Mouse (Mus musculus) kidney, postnatal 25 days (tissue): ENCODE results near the gene Acot11.
"Not testable (repeated sequence)": the region's sequence is repeated elsewhere in the genome, so short reads cannot be mapped to it uniquely, and the experiment has no call there.

Source experiments
- DNase-seq, 2 experiments: peaks; one replicate each; pipeline ENCODE4 v3.0.0; 2021; ENCODE audit warnings: mixed read lengths in 2 of 2

The Acot11 gene

GRCm38 (mm10) chr4:106775767-106776166, 29.0 kb downstream of the Acot11 start:
- not testable (repeated sequence) for DNase-seq

GRCm38 (mm10) chr4:106772558-106772957, 32.2 kb downstream of the Acot11 start:
- no peak for DNase-seq

- DNase-seq, result no peak
Measured at GRCm38 (mm10) chr4:106769306-106769705, 35.5 kb downstream of the Acot11 start.

DNA sequence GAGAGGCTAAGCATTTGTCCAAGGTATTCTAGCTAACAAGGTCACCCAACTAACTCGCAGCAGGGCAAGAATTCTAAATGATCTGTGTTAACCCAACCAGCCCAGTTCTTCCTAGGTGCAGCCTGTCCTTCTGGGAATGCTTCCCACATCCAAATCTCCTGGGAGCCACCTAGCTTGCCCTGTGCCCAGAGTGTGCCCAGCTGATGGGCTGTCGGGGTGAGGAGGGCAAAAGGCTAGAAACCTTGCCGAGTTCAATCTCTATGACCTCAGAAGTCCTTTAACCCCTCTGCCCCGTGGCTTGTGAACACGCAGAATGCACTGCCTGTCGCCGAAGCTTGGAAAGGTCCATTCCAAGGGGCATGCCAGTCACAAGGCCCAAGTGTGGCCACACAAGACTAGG, 40.6 kb downstream of the Acot11 start:
- no peak for DNase-seq

- no peak for DNase-seq
Measured at GRCm38 (mm10) chr4:106751726-106752125, 53.1 kb downstream of the Acot11 start.

DNA sequence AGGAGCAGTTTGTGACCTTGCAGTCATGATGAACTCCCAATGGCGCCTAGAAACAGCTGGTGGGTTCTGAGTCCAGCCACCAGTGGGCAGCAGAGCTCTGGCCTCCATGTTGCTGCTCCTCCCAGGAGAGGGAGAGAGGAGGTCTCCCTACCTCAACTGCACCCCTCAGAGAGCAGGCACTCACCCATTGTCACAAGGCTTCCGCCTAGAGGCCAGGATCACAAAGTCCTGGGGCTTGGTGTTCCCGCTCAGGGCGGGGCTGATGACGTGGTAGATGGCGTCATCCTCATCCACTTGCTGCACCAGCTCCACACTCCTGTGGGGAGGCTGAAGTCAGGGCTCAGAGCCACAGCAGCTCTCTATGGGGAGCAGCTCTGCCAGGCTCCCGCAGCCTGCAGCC, 55.1 kb downstream of the Acot11 start:
- peak; percentile 48 to 78 for DNase-seq

GRCm38 (mm10) chr4:106747001-106747580, 57.7 kb downstream of the Acot11 start:
- no peak for DNase-seq

GRCm38 (mm10) chr4:106745862-106746261, 58.9 kb downstream of the Acot11 start:
- DNase-seq, result no peak

- DNase-seq, result no peak
Measured at GRCm38 (mm10) chr4:106737904-106738303, 66.9 kb downstream of the Acot11 start.

DNA sequence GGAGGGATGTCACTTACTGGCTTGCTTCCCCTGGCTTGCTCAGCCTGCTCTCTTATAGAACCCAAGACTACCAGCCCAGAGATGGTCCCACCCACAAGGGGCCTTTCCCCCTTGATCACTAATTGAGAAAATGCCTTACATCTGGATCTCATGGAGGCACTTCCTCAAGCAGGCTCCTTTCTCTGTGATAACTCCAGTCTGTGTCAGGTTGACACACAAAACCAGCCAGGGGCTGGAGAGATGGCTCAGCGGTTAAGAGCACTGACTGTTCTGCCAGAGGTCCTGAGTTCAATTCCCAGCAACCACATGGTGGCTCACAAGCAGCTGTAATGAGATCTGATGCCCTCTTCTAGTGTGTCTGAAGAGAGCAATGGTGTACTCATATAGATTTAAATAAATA, 67.9 kb downstream of the Acot11 start:
- not testable (repeated sequence) for DNase-seq

DNA sequence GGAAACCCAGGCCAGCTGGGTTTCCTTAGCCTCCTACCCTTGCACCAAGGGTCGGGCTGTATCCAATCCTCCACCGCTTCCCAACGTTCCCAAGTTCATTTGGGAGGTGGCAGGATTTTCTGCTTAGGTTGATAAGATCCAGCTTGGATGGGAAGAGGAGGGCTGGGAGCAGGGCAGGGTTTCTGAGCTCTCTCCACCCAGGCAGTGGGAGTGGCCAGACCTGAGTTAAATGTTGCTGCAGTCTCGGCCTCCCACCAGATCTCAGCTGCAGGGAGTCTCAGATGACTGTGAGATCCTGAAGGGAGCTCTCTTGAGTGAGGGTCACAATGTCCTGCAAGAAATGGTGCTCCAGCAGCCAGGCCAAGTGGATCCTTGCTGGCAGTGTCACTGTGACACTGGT, 71.2 kb downstream of the Acot11 start, which contains the start of gene Fam151a:
TSS of gene Fam151a (plus strand) at position 254 of the 400 bp plus-strand sequence.
- DNase-seq, result peak; percentile 61 to 80

DNA sequence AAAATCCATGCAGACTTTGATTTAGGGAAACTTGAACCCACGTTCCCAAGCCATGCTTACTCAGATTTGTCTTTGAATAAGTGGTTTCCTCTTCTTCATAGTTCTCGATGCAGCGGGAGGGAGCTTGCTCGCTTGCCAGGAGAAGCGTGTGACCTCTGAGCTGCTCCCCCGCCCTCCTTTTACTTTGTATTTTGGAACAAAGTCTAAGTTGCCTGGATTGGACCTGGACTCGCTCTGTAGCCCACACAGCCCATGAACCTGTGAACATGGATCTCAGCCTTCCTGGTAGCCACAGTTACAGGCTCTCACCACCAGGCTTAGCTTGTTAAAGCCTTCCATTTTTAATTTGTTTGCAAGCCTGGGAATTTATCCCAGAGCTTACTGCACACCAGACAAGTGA, 74.0 kb downstream of the Acot11 start, which contains the start of gene Mroh7:
TSS of gene Mroh7 (minus strand) at position 112 of the 400 bp plus-strand sequence.
- DNase-seq, result peak; percentile 76 to 88

GRCm38 (mm10) chr4:106720631-106721030, 84.2 kb downstream of the Acot11 start:
- peak in 1 of 2 experiments; percentile 53 for DNase-seq

DNA sequence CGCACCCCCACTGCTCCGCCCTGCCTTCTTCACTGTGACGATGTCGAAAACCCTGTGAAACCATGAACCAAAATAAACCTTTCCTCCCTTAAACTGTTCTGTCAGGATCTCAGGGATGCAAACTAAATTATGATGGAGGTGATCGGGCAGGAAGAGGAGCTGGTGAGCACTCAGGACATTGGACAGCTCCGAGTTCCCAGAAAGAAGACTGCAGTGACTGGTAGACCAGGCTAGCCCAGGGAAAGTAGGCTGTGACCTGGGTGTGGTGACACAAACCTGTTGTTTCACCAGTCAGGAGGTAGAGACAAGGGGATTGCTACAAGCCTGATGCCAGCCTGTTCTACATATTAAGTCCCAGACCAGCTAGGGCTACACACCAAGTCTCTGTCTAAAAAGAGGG, 91.2 kb downstream of the Acot11 start:
- DNase-seq, result no peak

DNA sequence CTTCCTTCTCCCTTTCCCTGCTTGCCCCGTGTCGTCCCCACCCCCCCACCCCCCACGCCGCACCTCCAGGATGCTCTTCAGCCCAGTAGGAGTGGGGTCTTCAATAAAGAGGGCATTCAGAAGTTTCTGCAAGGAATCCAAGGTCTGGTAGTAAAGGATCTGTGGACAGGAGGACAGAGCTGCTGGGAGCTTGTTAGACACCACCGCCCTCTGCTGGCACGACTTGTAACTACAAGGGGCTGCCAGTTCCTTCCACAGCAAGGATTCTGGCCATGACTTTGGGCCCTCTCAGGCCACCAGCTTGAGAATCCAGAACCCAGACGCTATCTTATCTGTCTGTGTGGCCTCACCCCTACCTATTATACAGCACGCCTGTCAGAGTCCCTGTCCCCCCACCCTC, 96.4 kb downstream of the Acot11 start:
- DNase-seq, result peak; percentile 78 to 87

- no peak for DNase-seq
Measured at GRCm38 (mm10) chr4:106707957-106708356, 96.8 kb downstream of the Acot11 start.

GRCm38 (mm10) chr4:106705096-106705665, 99.6 kb downstream of the Acot11 start:
- DNase-seq, result no peak

DNA sequence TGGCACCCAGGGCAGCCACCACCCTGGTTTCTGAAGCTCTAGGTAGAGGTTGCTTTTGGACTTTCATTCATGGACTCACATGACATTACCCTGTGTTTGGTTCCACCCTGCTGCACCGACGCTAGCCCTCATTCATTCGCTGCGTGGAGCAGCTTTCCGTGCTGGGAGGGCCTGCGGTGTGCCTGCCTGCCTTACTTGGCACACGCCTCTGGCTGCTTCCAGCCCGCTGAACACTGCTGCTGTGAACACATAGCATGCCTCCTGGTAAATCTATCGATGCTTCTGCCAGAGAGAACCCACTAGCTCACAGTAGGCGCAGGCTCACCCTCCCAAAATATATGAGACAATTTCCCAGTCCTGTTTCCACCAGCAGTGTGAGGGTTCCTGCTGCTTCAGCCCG, 100.4 kb downstream of the Acot11 start:
- DNase-seq, result peak; percentile 42 to 76

DNA sequence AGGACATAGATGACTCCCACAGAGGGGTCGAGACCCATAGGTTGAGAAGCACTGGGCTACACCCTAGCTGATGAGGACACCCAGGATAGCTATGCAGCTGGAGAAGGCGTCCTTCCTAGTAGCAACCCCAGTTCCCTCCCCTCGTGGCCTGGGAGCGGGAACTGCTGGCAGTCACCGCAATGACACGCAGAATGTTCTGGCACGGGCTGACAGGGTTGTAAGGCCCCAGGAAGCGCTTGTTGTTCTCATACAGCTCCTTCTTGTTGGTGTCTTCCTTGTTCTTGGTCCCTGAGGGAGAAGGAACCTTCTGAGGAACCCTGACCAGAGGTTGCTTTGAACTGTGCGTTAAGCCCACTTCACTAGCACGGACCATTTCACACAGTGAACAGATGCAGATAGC, 100.8 kb downstream of the Acot11 start:
- no peak for DNase-seq

GRCm38 (mm10) chr4:106700798-106701197, 104.0 kb downstream of the Acot11 start:
- no peak for DNase-seq

- peak; percentile 61 to 70 for DNase-seq
Measured at GRCm38 (mm10) chr4:106699989-106700388, 104.8 kb downstream of the Acot11 start.
